Mouse (Mus musculus): ENCODE measurements around the gene Tmem256.

The Tmem256 gene

DNA sequence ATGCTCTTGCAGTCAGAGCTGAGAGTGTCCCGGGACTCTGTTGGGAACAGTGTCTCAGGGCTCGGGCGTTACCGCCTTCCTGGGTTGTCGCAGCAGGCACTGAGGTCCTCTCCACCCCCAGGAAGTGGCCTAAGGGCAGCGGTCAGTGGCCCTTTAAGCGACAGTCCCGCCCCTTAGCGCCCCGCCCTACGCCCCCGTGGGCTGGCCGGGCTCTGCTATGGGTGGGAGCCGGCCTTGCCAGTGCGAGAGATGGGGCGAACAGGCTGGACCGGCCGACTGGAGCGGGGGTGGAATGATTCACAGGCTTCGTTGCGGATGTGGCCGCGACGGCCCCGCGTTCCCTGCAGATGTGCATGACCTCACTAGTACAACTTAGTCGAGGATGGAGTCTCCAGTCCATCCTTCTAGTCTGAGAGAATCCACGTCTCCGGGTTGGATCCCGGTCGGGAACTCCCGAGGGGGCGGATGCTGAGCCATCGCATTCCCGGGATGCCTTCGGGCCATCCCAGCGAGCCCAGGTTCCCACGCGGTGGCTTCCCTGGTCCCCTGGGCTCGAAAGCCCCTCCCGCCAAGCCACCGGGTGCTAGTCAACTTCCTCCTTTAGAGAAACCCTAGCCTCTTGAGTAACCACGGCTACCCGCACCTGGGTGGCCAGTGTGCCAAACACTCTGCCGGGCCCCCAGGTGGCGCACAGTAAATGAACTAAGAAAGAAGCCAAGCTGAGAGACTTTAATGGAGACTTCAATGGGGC lies 42.7 kb downstream of the Tmem256 start, which contains the start of gene Kctd11:
Gene Kctd11 (minus strand): TSS at position 554 of the 751 bp plus-strand sequence.
- intact Hi-C loops (cut with DNase I), result no loop called here

DNA sequence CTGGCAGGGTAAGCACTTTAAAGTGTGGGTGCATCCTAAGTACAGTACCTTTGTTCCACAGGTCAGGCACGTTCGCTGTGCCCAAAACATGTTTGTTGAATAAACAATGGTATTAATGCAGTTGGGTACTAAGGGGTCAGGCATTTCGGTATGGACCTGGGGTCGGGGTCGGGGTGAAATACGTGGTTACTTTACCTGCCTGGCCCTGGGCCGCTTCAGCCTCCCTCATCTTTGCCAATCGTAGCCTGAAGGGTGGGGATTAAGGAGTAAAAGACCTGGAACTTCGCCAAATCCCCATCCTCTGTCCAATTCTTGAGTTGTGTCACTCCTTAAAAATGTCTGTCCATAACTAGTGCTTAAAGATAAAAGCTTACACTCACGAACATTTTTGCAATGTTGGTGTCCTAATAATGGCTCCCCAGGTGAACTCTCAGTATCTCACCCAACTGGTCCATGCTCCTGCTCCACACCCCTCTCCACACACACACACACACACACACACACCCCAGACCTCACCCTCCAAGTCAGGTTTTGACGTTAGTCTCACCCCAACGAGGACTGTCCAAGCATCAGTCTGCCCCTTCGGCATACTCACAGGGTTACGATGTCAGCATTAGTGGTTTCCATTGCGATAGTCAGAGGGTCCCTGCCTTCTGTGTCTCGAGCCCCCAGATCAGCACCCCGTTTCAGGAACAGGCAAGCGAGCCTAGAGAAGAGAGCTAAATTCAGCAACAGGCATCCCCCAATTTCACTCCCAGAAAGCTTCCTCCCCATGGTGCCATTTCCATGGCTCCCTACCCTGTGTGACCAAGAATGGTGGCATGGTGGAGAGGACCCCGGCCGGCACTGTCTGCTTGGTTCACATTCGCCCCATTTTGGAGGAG lies 43.7 kb downstream of the Tmem256 start:
- intact Hi-C loops (cut with DNase I), result no loop called here

DNA sequence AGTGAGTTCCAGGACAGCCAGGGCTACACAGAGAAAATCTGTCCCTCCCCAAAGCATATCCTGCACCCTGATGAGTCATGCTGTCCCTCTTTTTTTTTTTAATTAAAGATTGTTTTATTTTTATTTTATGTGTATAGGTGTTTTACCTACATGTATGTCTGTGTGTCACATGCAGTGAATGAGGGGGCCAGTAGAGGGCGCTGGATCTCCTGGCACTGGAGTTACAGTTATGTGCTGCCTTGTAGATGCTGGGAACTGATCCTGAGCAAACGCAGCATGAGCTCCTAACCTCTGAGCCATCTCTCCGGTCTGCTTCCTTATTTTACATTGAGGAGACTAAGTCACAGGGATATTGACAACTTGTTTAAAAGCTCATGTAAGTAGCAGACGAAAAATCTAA lies 44.8 kb downstream of the Tmem256 start:
- intact Hi-C loops (cut with DNase I), result no loop called here

DNA sequence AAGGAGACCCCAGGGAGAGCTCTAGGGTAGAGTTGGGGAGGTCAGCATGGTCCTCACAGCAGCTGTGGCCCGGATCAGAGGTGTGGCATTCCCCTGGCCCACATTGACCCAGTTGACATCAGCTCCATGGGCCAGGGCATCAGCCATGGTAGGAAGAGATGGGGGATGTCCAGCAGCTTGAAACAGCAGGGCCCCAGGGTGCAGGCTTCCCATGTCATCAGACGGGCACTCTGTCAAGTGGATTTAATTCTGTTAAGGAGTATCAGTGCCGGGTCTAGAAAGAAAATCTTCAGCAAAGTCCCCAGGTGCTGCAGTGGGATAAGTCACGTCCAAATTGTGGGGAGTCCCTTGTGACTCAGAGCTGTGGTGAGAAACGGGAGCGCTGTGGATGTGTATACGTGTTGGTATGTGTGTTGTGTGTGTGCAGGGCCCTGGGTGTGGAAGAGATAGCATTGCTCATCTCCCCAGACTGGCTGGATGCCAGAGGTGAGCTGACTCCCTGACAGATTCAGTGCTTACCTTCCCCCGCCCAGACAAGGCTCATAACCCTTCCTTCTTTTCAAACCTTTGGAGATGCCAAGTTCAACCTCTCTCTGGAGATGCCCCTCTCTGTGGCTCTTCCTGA lies 45.3 kb downstream of the Tmem256 start:
- intact Hi-C loops (cut with DNase I), result no loop called here

DNA sequence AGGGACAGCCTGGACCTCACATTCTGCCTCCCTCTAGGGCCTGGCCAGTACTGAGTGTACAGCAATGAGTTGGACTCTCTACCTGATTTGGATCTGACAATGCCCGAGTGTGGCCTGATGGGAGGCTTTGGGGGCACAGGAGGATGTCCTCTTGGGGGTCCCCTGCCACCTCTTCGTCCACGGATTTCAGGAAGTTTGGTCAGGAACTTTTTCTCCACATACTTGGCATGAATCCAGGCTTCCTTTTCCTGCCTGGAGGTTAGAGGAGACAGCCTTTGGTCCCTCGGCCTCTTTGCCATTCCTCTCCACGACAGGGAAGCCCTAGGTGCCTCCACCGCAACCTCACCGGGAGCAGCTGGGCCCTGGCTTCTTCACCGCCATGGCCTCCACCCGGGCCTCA lies 45.9 kb downstream of the Tmem256 start:
- intact Hi-C loops (cut with DNase I), result no loop called here

DNA sequence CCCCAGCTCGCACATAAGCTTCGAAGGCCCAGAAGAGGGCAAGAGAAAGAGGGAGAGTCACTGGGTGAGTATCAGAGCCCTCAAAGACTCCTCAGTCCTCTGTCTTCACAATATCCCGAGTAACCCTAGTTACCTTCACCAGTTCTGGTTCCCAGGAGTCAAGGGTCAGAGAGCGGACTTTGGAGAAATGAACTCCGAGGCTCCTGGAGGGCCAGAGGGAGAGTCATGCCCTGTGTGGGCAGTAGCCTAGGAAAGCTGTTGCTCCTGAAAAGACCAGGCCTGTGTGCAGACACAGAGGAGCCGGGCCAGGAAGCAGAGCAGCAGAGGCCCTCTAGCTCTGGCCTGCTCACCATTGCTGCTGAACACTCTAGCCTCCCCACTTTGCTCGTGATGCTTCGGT lies 46.3 kb downstream of the Tmem256 start:
- intact Hi-C loops (cut with DNase I), result no loop called here

DNA sequence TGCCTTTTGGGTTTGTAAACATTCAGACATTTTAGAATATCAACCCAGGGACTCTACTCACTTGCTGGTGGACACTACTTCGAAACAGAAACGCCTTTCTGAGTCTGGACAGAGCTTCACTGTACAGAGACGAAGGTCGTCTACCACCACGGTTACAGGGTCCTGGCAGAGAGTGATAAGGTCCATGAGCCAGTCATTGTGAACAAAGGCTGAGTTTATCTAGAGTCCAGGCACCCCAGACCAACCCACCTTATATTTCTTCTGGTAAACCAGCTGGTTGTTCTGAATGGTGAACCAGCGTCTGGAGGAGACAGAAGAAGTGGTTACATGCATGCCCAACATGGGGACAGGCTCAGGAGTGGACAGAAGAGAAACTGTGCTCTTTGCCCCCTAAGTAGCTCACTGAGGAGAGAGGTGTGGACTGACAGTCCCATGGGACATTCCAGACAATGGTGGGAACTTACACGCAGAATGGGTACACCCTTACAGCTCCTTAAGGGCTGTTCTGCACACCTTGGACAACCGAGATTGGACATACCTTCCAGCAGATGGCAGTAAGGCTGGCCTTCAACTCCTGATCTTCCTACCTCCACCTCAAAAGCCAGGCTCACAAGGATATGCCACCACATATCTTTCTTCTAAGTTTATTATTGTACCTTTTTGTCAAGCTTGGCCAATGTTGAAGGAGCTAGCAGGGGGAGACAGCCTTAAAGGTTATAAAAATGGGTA lies 48.8 kb downstream of the Tmem256 start:
- intact Hi-C loops (cut with DNase I), result no loop called here

Small RNA genes lying within 50 kb of the gene (microRNA-seq; reads per million reads assigned to microRNA genes)
- gene Mir6924, result 0 reads per million in 2 experiments

Measured in adrenal gland (tissue).